Mouse (Mus musculus): Measurements from ENCODE around the gene Gm29094. TPM values are rescaled to one million over a fixed set of nuclear protein-coding genes. Genes with fewer than 3 reads are reported as not detected.
A peak's percentile ranks its signal among the peaks of the same experiment; 100 is the strongest.
"Not testable (repeated sequence)": the region's sequence is repeated elsewhere in the genome, so short reads cannot be mapped to it uniquely, and the experiment has no call there.

Gene Gm29094
- polyA plus RNA-seq, 1 experiment from 2014 or later: 0.67 TPM

DNA sequence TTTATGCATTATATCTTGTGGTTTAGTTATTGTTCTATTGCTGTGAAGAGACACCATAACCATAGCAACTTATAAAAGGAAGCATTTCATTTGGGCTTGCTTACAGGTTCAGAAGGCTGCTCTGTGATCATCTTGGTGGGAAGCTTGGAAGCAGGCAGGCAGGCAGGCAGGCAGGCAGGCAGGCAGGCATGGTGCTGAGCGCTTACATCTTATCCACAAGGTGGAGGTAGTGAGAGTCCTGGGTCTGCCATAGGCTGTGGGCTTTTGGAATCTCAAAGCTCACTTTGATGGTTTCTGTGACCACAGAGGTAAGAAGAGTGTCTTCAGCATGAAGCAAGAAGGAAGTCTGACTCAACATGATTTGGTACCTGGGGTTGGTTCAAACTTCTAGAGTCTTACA lies 13.2 kb downstream of the Gm29094 start:
- WGBS: 56% methylated on average over 1 of the region's 1 CpGs
- H3K36me3 ChIP-seq; H3K9ac ChIP-seq; H3K27ac ChIP-seq (replicated peaks); H3K27me3 ChIP-seq; H3K4me2 ChIP-seq; H3K4me1 ChIP-seq (replicated peaks); ATAC-seq (ENCODE audit: low read depth); H3K9me3 ChIP-seq; H3K4me3 ChIP-seq: not testable (repeated sequence)

DNA sequence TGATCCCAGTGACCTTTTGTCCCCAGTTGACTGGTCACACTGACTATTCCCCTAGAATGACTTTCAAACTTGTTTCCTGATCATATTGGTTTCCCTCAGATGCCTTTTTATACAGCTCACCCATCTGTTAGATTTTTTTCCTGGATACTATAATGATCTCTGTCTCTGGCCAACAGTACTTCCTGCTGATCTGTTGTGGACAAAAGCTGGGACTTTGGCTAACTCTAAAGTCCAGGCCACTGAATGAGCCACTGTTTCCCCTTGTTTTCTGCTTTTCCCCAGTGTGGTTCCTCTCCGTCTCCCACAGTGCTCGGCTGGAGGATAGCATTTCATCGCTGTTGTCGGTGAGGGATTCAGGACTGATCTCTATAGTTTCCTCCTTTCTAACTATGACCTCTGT lies 19.0 kb downstream of the Gm29094 start:
- not testable (repeated sequence) for H3K9me3 ChIP-seq; H3K4me2 ChIP-seq; H3K4me3 ChIP-seq; ATAC-seq (ENCODE audit: low read depth); H3K27ac ChIP-seq (replicated peaks); H3K9ac ChIP-seq; H3K27me3 ChIP-seq; H3K4me1 ChIP-seq (replicated peaks); H3K36me3 ChIP-seq
- 90% methylated on average over 4 of the region's 4 CpGs for WGBS

DNA sequence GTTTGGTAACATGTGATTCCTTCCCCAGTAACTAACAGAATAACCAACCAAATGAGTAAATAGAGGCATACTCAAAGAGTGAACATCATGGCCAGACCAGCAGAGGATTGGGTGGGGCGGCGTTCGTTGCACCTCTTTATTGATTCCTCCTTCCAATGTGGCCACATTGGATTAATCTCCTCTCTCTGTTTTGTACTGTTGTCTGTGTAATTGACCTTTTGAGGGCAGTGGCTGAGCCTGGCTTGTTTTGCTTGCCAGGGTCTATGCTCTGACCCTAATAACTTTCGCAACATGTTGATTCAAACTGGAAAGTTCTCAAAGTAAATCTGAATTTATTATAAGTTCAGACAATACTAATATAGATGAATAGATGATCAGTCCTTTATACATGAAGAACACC lies 20.5 kb downstream of the Gm29094 start:
- not testable (repeated sequence) for H3K27ac ChIP-seq (replicated peaks); H3K36me3 ChIP-seq; ATAC-seq (ENCODE audit: low read depth); H3K9ac ChIP-seq; H3K9me3 ChIP-seq; H3K4me2 ChIP-seq; H3K27me3 ChIP-seq; H3K4me1 ChIP-seq (replicated peaks); H3K4me3 ChIP-seq
- WGBS: 98% methylated on average over 3 of the region's 4 CpGs

DNA sequence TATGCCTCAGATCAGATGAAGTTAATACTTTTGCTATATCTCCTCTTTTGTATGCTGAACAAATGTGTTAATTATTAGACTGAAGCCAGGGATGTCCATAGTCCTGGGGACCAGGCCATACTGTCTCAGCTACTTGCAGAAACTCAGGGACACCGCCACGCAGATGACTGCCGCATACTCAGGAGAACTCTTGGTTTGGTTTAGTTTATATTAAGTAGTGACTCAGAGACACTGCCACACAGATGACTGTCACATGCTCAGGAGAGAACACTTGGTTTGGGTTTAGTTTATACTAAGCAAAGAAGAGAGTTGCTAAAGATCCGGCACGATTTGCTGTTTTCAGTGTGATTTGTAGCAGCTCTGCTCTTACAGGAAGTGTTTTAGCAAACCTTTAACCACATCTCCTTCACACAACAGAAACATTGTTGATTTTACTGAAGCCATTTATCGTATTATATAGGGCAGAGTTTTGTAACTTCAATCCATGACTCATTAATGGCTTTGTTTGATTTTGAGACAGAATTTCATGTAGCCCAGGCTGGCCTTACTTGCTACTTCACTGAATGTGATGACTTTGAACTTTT lies 21.6 kb downstream of the Gm29094 start:
- H3K36me3 ChIP-seq; H3K4me2 ChIP-seq; H3K9me3 ChIP-seq; H3K9ac ChIP-seq; H3K4me1 ChIP-seq (replicated peaks); H3K27me3 ChIP-seq; H3K4me3 ChIP-seq; ATAC-seq (ENCODE audit: low read depth); H3K27ac ChIP-seq (replicated peaks): not testable (repeated sequence)
- 91% methylated on average over 6 of the region's 6 CpGs for WGBS

DNA sequence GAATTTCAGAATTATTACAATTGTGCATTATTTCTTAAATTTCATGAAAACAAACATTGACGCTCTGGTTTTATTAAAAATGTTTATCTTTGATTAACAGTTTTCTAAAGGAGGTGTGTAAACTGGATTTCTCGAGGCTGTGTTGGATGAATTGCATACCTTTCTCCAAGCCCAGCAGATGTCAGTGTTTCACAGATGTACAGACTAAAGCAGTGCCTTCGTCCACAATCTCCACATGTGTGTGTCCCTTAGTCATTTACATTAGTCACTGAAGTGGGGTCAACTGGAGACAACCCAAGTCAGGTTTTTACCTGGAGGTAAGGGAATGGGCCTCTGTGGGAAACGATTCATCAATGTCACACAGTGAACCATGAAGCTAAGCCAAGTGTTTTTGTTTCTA lies 26.9 kb downstream of the Gm29094 start:
- no peaks in the 10 kb centered on the region for H3K27me3 ChIP-seq
- no peak overlapping the region for H3K27ac ChIP-seq (replicated peaks)
- no peak overlapping the region for H3K4me3 ChIP-seq
- H3K4me1 ChIP-seq (replicated peaks): no peaks in the 10 kb centered on the region
- H3K36me3 ChIP-seq: no peaks in the 10 kb centered on the region
- WGBS: 62% methylated on average over 4 of the region's 4 CpGs
- ATAC-seq (ENCODE audit: low read depth): peak; percentile 75; the same call in 1 of the 2 replicates
- H3K4me2 ChIP-seq: no peak overlapping the region
- no peak overlapping the region for H3K9ac ChIP-seq
- H3K9me3 ChIP-seq: no peaks in the 10 kb centered on the region

DNA sequence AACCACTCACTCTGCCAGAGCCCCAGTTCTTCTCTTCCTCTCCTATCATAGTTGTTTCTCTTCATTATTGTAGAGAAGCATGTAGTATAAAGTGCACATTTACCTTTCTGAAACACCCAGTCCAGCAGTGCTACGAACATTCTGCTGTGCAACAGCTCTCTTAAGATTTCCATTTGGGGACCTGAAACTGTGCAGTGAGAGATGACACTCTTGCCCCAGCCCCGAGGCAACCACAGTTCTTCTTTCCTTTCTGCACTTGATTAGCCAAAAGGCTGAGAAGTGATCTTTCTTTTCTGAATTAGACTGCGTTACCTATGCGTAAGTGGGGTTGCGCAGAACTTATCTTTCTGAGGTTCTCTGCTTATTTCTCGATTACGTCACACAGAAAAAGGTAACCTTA lies 28.9 kb downstream of the Gm29094 start:
- Histone ChIP-seq H3K36me3 (no peaks in the 10 kb centered on the region), H3K4me3 (no peak overlapping the region), H3K9ac (no peak overlapping the region), H3K27me3 (no peaks in the 10 kb centered on the region), H3K27ac (replicated peaks) (no peak overlapping the region), H3K4me2 (no peak overlapping the region), H3K9me3 (no peaks in the 10 kb centered on the region), H3K4me1 (replicated peaks) (no peaks in the 10 kb centered on the region)
- 88% methylated on average over 7 of the region's 7 CpGs for WGBS
- no peak for ATAC-seq (ENCODE audit: low read depth)

DNA sequence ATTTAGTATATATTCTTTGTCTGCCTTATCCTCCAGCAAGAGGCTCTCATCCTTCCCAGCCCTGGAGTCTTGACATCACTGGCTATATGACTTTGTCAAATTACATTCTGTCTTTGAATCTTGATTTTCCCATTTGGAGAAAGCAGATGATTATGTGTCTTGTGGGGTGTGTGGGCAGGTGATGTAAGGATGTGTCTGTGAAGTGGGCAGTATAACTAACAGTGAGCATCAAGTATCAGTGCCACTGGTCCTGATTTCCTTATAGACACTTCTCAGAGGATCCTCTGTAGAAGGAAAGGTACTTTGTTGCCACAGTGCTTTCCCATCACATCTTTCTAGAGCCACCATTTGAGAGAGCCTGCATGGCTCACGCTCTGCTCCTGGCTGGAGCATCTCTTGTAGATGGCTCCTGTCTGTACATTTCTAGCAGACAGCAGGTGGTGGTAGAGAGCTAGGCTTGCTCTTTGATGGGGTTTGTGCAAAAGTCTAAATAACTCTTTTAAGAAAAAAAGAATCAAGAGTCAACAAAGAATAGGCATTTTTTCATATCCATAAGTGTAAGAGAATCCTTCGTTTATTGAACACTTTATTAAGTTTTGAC lies 31.8 kb downstream of the Gm29094 start:
- H3K27ac ChIP-seq (replicated peaks); H3K4me1 ChIP-seq (replicated peaks); H3K27me3 ChIP-seq; H3K9ac ChIP-seq; H3K9me3 ChIP-seq; H3K4me2 ChIP-seq; H3K4me3 ChIP-seq; H3K36me3 ChIP-seq: not testable (repeated sequence)
- peak; percentile 56; the same call in 1 of the 2 replicates for ATAC-seq (ENCODE audit: low read depth)
- WGBS: 63% methylated on average over 2 of the region's 2 CpGs

DNA sequence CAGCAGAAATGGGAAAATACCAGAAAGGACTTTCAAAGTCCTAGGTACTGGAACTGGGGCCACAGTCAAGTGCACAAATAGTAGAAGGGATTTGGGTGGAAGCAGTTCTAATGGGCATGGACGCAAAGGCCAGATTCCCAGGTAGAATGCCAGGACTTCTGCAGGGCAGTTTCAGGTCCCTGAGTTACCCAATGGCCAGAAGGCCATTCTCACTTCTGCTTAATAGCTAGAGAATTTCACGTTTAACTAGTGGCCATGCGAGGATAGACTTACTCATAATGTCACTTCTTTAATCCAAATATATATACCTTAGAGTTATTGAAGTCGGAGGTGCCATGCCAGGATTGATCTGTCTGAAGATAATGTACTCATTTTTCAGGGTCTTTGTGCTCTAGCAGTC lies 38.0 kb downstream of the Gm29094 start:
- not testable (repeated sequence) for H3K36me3 ChIP-seq; H3K4me3 ChIP-seq; H3K9ac ChIP-seq; H3K4me1 ChIP-seq (replicated peaks); H3K9me3 ChIP-seq; H3K27ac ChIP-seq (replicated peaks); H3K27me3 ChIP-seq; ATAC-seq (ENCODE audit: low read depth); H3K4me2 ChIP-seq
- 84% methylated on average over 4 of the region's 4 CpGs for WGBS

GRCm38 (mm10) chr9:89238976-89239505 lies 39.9 kb downstream of the Gm29094 start:
- H3K4me2 ChIP-seq; H3K36me3 ChIP-seq; H3K9ac ChIP-seq; H3K27me3 ChIP-seq; H3K9me3 ChIP-seq; ATAC-seq (ENCODE audit: low read depth); H3K4me1 ChIP-seq (replicated peaks); H3K27ac ChIP-seq (replicated peaks); H3K4me3 ChIP-seq: not testable (repeated sequence)
- WGBS: 79% methylated on average over 5 of the region's 5 CpGs

GRCm38 (mm10) chr9:89240516-89241019 lies 41.4 kb downstream of the Gm29094 start:
- not testable (repeated sequence) for H3K36me3 ChIP-seq; H3K9ac ChIP-seq; H3K4me3 ChIP-seq; H3K4me1 ChIP-seq (replicated peaks); ATAC-seq (ENCODE audit: low read depth); H3K27ac ChIP-seq (replicated peaks); H3K4me2 ChIP-seq; H3K27me3 ChIP-seq; H3K9me3 ChIP-seq
- WGBS: 94% methylated on average over 3 of the region's 3 CpGs

GRCm38 (mm10) chr9:89253400-89253799 lies 54.2 kb downstream of the Gm29094 start:
- Histone ChIP-seq H3K27ac (replicated peaks) (no peak overlapping the region), H3K9me3 (no peaks in the 10 kb centered on the region), H3K36me3 (no peaks in the 10 kb centered on the region), H3K4me2 (no peak overlapping the region), H3K9ac (no peak overlapping the region), H3K27me3 (no peaks in the 10 kb centered on the region), H3K4me1 (replicated peaks) (no peaks in the 10 kb centered on the region), H3K4me3 (no peak overlapping the region)
- WGBS: 88% methylated on average over 2 of the region's 2 CpGs
- ATAC-seq (ENCODE audit: low read depth): no peak

- no peak overlapping the region for H3K4me3 ChIP-seq
- no peak for ATAC-seq (ENCODE audit: low read depth)
- 88% methylated on average over 12 of the region's 12 CpGs for WGBS
- H3K9ac ChIP-seq: no peak overlapping the region
- H3K4me1 ChIP-seq (replicated peaks): no peaks in the 10 kb centered on the region
- H3K27ac ChIP-seq (replicated peaks): no peak overlapping the region
- no peaks in the 10 kb centered on the region for H3K27me3 ChIP-seq
- no peaks in the 10 kb centered on the region for H3K9me3 ChIP-seq
- no peak overlapping the region for H3K4me2 ChIP-seq
- H3K36me3 ChIP-seq: no peaks in the 10 kb centered on the region
These were observed 57.6 kb downstream of the Gm29094 start for GRCm38 (mm10) chr9:89256556-89257335.

All from neural tube, embryonic 13.5 days (tissue).